Mouse (Mus musculus): ENCODE results near the gene Spint4. TPM values are rescaled to one million over a fixed set of nuclear protein-coding genes. Genes with fewer than 3 reads are reported as not detected.

The Spint4 gene
- total and polyA plus RNA-seq, 3 experiments, result not detected

DNA sequence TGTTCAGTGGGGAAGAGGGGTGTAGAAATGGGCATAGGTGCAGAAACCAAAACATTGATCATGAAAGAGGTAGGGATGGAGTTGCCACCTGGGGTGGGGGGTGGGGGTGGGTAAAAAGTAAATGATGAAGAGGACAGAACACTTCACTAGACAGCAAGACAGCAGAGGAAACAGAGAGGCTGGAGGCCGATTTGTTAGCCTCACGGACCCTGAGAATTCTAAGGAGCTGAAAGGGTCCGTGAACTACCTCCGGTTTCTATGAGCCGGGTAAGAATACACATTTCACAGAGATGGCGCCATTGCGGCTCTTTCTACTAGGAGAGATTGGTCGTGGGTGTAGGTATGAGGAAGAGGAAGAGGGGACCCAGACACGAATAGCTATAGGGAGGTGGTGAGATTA, 41.8 kb upstream of the Spint4 start, which contains the start of gene Wfdc9:
Wfdc9 (minus strand) TSS at position 101 of the 400 bp plus-strand sequence.
- TF ChIP-seq MAFK (IDR thresholded peaks at IDR 0.05; ENCODE audit: borderline replicate concordance, low read depth, low read length), result no peak
- TF ChIP-seq ZNF384 (IDR thresholded peaks at IDR 0.05; ENCODE audit: low read depth, low read length), result no peak
- no peak for TF ChIP-seq ZMIZ1 (IDR thresholded peaks at IDR 0.05; ENCODE audit: low read depth, low read length)
- no peak for TF ChIP-seq KAT2A (conservative IDR thresholded peaks at IDR 0.05; ENCODE audit: low read depth, low read length)
- TF ChIP-seq TBP (IDR thresholded peaks at IDR 0.05; ENCODE audit: low read depth, low read length), result no peak
- TF ChIP-seq USF2 (IDR thresholded peaks at IDR 0.05; ENCODE audit: borderline replicate concordance in 1 of 2, insufficient read depth in 1 of 2, low read depth in 1 of 2, low read length in 2 of 2), result no peak
- no peak for TF ChIP-seq BHLHE40 (IDR thresholded peaks at IDR 0.05; ENCODE audit: borderline replicate concordance, low read depth, low read length)
- TF ChIP-seq GATA1 (IDR thresholded peaks at IDR 0.05; ENCODE audit: low read depth, low read length), result no peak
- no peak for TF ChIP-seq NELFE (IDR thresholded peaks at IDR 0.05; ENCODE audit: low read depth, low read length)
- no peak for TF ChIP-seq MAZ (IDR thresholded peaks at IDR 0.05; ENCODE audit: low read depth, low read length)
- TF ChIP-seq ZC3H11A (IDR thresholded peaks at IDR 0.05; ENCODE audit: low read depth, low read length), result no peak
- no peak within 1 kb of the TSS for H3K4me3 ChIP-seq (ENCODE audit: control insufficient read depth in 1 of 2, insufficient read depth in 1 of 2, low read depth in 2 of 2, low read length in 2 of 2)
- no peak within 1 kb of the TSS for H3K9ac ChIP-seq (ENCODE audit: control insufficient read depth, low read depth, low read length, poor library complexity, severe bottlenecking)
- H3K27ac ChIP-seq (ENCODE audit: control insufficient read depth, low read depth, low read length), result no peak within 1 kb of the TSS
- no peaks in the 10 kb centered on the region for H3K27me3 ChIP-seq (ENCODE audit: control insufficient read depth in 1 of 2, insufficient read depth in 2 of 2, low read length in 2 of 2)
- H3K9me3 ChIP-seq (replicated peaks; ENCODE audit: insufficient read depth, low read length), result no peaks in the 10 kb centered on the region
- no peaks in the 10 kb centered on the region for H3K4me1 ChIP-seq (ENCODE audit: control insufficient read depth in 1 of 2, insufficient read depth in 2 of 2, low read length in 2 of 2)
- H3K36me3 ChIP-seq (ENCODE audit: control insufficient read depth in 1 of 2, insufficient read depth in 2 of 2, low read length in 2 of 2), result no peaks in the 10 kb centered on the region
- no peak for DNase-seq (ENCODE audit: low read depth, low spot score)
- no peaks in the 10 kb centered on the region for H3K79me2 ChIP-seq (ENCODE audit: control insufficient read depth, insufficient read depth, low read length, poor library complexity)

DNA sequence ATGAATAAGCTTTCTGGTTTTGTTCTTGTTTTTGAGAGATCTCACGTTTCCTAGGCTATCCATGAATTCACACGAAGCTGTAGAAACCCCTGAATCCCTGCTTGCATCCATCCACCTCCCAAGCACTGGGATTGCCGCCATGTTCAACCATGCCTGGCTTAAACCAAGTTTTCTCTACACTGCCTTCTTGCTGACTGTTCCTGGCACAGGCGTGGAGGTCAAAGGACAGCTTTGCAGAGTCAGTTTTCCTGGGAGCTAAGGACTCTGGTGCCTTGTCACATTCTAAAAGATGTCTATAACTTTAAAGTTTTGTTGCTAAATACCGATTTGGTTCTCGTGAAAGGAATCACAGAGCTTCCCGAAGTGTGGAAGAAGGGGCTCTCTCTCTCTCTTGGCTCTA, 33.5 kb upstream of the Spint4 start:
- no peaks in the 10 kb centered on the region for H3K9me3 ChIP-seq (replicated peaks; ENCODE audit: insufficient read depth, low read length)
- no peaks in the 10 kb centered on the region for H3K79me2 ChIP-seq (ENCODE audit: control insufficient read depth, insufficient read depth, low read length, poor library complexity)
- no peaks in the 10 kb centered on the region for H3K27me3 ChIP-seq (ENCODE audit: control insufficient read depth in 1 of 2, insufficient read depth in 2 of 2, low read length in 2 of 2)
- no peak for DNase-seq (ENCODE audit: low read depth, low spot score)
- H3K36me3 ChIP-seq (ENCODE audit: control insufficient read depth in 1 of 2, insufficient read depth in 2 of 2, low read length in 2 of 2), result no peaks in the 10 kb centered on the region
- no peak overlapping the region for H3K27ac ChIP-seq (ENCODE audit: control insufficient read depth, low read depth, low read length)
- H3K4me1 ChIP-seq (ENCODE audit: control insufficient read depth in 1 of 2, insufficient read depth in 2 of 2, low read length in 2 of 2), result peaks cover 0 to 1% of the 10 kb centered on the region in 2 experiments; a peak in 2 of 4 replicates
- no peak overlapping the region for H3K9ac ChIP-seq (ENCODE audit: control insufficient read depth, low read depth, low read length, poor library complexity, severe bottlenecking)
- H3K4me3 ChIP-seq (ENCODE audit: control insufficient read depth in 1 of 2, insufficient read depth in 1 of 2, low read depth in 2 of 2, low read length in 2 of 2), result no peak overlapping the region
- TF ChIP-seq E2F4 (IDR thresholded peaks at IDR 0.05; ENCODE audit: borderline replicate concordance, low read depth, low read length), result no peak
- no peak for TF ChIP-seq MEF2A (IDR thresholded peaks at IDR 0.05; ENCODE audit: extremely low read depth, insufficient replicate concordance, low read depth, low read length, poor library complexity, severe bottlenecking)
- no peak for TF ChIP-seq RAD21 (IDR thresholded peaks at IDR 0.05; ENCODE audit: low read depth, low read length)
- TF ChIP-seq ZNF384 (IDR thresholded peaks at IDR 0.05; ENCODE audit: low read depth, low read length), result no peak
- no peak for TF ChIP-seq UBTF (IDR thresholded peaks at IDR 0.05; ENCODE audit: borderline replicate concordance, insufficient read depth, low read depth, low read length)
- no peak for TF ChIP-seq ELF1 (IDR thresholded peaks at IDR 0.05; ENCODE audit: low read depth, low read length)
- no peak for TF ChIP-seq TBP (IDR thresholded peaks at IDR 0.05; ENCODE audit: low read depth, low read length)
- no peak for TF ChIP-seq USF2 (IDR thresholded peaks at IDR 0.05; ENCODE audit: borderline replicate concordance in 1 of 2, insufficient read depth in 1 of 2, low read depth in 1 of 2, low read length in 2 of 2)
- no peak for TF ChIP-seq KAT2A (conservative IDR thresholded peaks at IDR 0.05; ENCODE audit: low read depth, low read length)
- no peak for TF ChIP-seq ZKSCAN1 (IDR thresholded peaks at IDR 0.05; ENCODE audit: low read depth, low read length)
- no peak for TF ChIP-seq CHD2 (IDR thresholded peaks at IDR 0.05; ENCODE audit: low read length)
- no peak for TF ChIP-seq GABPA (IDR thresholded peaks at IDR 0.05; ENCODE audit: low read depth, low read length)
- no peak for TF ChIP-seq GATA1 (IDR thresholded peaks at IDR 0.05; ENCODE audit: low read depth, low read length)

Measured in MEL (cell line).